Mouse (Mus musculus) telencephalon, adult 2 months (tissue): ENCODE data around the gene Skint9.
"Not testable (repeated sequence)": the region's sequence is repeated elsewhere in the genome, so short reads cannot be mapped to it uniquely, and the experiment has no call there.

Experiments
- DNase-seq: peaks from one replicate; pipeline ENCODE4 v3.0.0-alpha.2; 2011; ENCODE audit warnings: low read depth, low spot score

The Skint9 gene

DNA sequence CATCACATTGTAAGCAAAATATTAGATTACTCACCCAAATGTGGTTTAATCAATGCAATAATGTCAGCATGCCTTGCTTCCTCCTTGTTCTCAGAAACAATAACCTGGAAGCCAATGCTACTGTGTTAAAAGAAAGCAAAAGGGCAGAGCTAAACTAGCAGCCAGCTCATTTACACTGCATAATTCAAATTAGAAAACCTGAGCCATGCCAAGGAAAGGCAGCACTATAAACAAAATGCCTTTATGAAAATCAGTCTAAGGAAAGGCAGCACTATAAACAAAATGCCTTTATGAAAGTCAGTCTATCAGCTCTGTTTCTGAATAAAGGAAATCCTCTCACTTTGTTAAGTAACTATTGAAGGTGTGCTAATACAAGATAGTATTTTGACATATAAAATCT is at the start of gene Skint9:
TSS of gene Skint9 (minus strand) at position 101 of the 400 bp plus-strand sequence.
- DNase-seq: no peak

DNA sequence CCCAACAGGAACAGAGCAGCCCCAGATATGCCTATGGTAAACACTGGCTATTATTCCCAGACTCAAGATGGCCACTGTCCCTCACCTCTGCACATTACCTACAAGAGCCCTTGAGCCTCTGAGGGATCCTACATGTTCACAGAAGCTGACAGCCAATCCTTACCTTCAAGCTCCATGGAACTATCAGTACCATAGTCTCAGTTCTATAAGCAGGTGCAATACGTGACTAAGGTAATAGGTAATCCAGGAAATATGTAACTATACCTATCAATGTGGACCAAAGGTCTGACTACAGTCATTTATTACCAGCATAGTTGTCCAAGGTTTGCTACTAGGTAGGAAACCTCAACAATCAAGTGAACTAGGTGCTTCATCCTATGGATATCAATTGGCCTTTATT is 1.1 kb downstream of the Skint9 start:
- DNase-seq: no peak

DNA sequence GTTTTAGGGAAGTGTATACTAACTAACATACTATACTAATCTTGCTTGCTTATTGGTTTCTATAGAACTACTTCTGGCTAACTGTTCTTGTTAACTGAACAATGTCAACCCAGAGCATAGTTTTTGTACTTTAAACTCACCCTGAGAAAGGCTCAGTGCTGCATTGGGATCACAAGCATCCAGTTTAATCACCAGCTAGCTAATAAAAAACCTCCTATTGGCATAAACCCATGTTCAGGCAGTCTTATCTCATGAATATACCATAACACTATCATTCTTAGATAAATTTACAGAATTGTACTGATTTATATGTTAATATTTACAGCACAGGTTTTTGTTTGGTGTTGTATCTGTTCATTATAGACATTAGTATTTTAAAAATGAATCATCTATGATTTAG is 1.6 kb downstream of the Skint9 start:
- DNase-seq: no peak

DNA sequence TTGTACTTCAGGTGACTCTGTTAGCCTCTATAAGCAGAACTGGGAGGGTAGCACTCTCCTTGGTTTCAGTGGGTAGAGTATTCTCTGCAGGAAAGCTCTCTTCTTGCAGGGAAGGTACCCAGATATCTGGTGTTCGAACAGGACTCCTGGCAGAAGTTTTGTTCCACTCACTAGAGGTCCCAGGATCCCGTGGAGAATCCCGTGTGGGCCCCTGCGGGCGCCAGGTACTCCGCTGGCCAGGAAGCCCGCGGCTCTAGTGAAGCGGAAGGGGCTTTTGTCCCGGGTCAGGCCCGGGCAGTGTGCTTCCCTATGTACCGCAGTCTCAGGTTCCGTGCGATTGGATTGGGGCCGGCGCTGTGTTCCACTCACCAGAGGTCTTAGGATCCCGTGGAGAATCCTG is 84.7 kb downstream of the Skint9 start:
- DNase-seq: not testable (repeated sequence)
